Mouse (Mus musculus): ENCODE results near the gene Mbnl1. TPM values are rescaled to one million over a fixed set of nuclear protein-coding genes. Genes with fewer than 3 reads are reported as not detected.

Mbnl1 gene
- total and polyA plus RNA-seq, 3 experiments: 174 to 332 (median 249) TPM

GRCm38 (mm10) chr3:60602923-60603549, 130.4 kb downstream of the Mbnl1 start:
- no peak overlapping the region; the same call in 1 of the 2 replicates for H3K9ac ChIP-seq (ENCODE audit: insufficient read depth, low read depth)
- dilution Hi-C loops (cut with MboI; ENCODE audit: extremely low pct_ligation_motif_present, extremely low pct_unique_long_range_greater_than_20kb, low sequenced_read_pairs): no loop called here
- peaks cover 11 to 54% of the 10 kb centered on the region in 2 experiments; a peak in 3 of 4 replicates for H3K4me1 ChIP-seq (ENCODE audit: control insufficient read depth in 1 of 2, insufficient read depth in 2 of 2)
- peaks cover 56% of the 10 kb centered on the region for H3K79me2 ChIP-seq (replicated peaks; ENCODE audit: control insufficient read depth, extremely low read depth, insufficient read depth, poor library complexity, severe bottlenecking)
- H3K27me3 ChIP-seq (replicated peaks): no peaks in the 10 kb centered on the region
- H3K36me3 ChIP-seq (replicated peaks in 1 of 2; ENCODE audit: control insufficient read depth in 1 of 2, insufficient read depth in 1 of 2, low read length in 1 of 2): peaks cover 35 to 66% of the 10 kb centered on the region in 2 experiments
- DNase-seq (ENCODE audit: extremely low read depth): peak; percentile 80
- peak; percentile 72 for TF ChIP-seq JUN (IDR thresholded peaks at IDR 0.05; ENCODE audit: insufficient read depth, low read depth, low read length)
- TF ChIP-seq MXI1 (IDR thresholded peaks at IDR 0.05; ENCODE audit: low read depth, low read length): no peak; the same call in 1 of the 2 replicates
- no peak for TF ChIP-seq HCFC1 (IDR thresholded peaks at IDR 0.05; ENCODE audit: low read depth, low read length)
- TF ChIP-seq SMC3 (IDR thresholded peaks at IDR 0.05; ENCODE audit: low read depth, low read length): no peak
- peak; percentile 46; the same call in 1 of the 2 replicates for TF ChIP-seq CHD2 (IDR thresholded peaks at IDR 0.05; ENCODE audit: low read length)
- 0 out of 2 replicates have a peak, but pooled peaks have one; percentile 38 for TF ChIP-seq KAT2A (IDR thresholded peaks at IDR 0.05; ENCODE audit: insufficient replicate concordance, low read length)
- no peak for TF ChIP-seq UBTF (IDR thresholded peaks at IDR 0.05; ENCODE audit: low read depth, low read length)
- no peak for TF ChIP-seq ELF1 (IDR thresholded peaks at IDR 0.05; ENCODE audit: low read depth, low read length)
- peak; percentile 63 for TF ChIP-seq BHLHE40 (IDR thresholded peaks at IDR 0.05; ENCODE audit: low read depth, low read length)
- no peak for TF ChIP-seq USF2 (conservative IDR thresholded peaks at IDR 0.05; ENCODE audit: low read depth, low read length)
- TF ChIP-seq ZKSCAN1 (IDR thresholded peaks at IDR 0.05; ENCODE audit: borderline replicate concordance, low read depth, low read length): no peak
- peak; percentile 59 for TF ChIP-seq MYC (IDR thresholded peaks at IDR 0.05; ENCODE audit: low read depth, low read length)
- TF ChIP-seq USF1 (IDR thresholded peaks at IDR 0.05; ENCODE audit: low read depth, low read length): no peak
- TF ChIP-seq SIN3A (IDR thresholded peaks at IDR 0.05; ENCODE audit: low read length): peak; percentile 36; the same call in 1 of the 2 replicates
- TF ChIP-seq EP300 (IDR thresholded peaks at IDR 0.05; ENCODE audit: low read length): peak; percentile 86
- TF ChIP-seq TCF12 (IDR thresholded peaks at IDR 0.05; ENCODE audit: low read depth, low read length): peak; percentile 29; the same call in 1 of the 2 replicates
- TF ChIP-seq MAZ (IDR thresholded peaks at IDR 0.05; ENCODE audit: low read depth, low read length): no peak
- TF ChIP-seq ZMIZ1 (IDR thresholded peaks at IDR 0.05; ENCODE audit: low read depth, low read length): no peak
- no peak for TF ChIP-seq PAX5 (IDR thresholded peaks at IDR 0.05; ENCODE audit: low read length)
- TF ChIP-seq E2F4 (IDR thresholded peaks at IDR 0.05; ENCODE audit: insufficient replicate concordance, low read depth, low read length): no peak
- TF ChIP-seq MAFK (IDR thresholded peaks at IDR 0.05; ENCODE audit: insufficient replicate concordance, low read length): peak; percentile 40; the same call in 1 of the 2 replicates
- no peak for TF ChIP-seq CTCF (conservative IDR thresholded peaks at IDR 0.05 in 1 of 2, IDR thresholded peaks at IDR 0.05 in 1 of 2; ENCODE audit: low read depth in 2 of 2, low read length in 2 of 2)
- TF ChIP-seq MEF2A (IDR thresholded peaks at IDR 0.05; ENCODE audit: borderline replicate concordance, low read depth, low read length): peak; percentile 76; the same call in 1 of the 2 replicates
- TF ChIP-seq RCOR1 (conservative IDR thresholded peaks at IDR 0.05; ENCODE audit: low read depth, low read length): 0 out of 2 replicates have a peak, but pooled peaks have one; percentile 55
- TF ChIP-seq TBP (conservative IDR thresholded peaks at IDR 0.05; ENCODE audit: low read depth, low read length): no peak
- TF ChIP-seq ZNF384 (IDR thresholded peaks at IDR 0.05; ENCODE audit: low read depth, low read length): no peak
- TF ChIP-seq RAD21 (IDR thresholded peaks at IDR 0.05; ENCODE audit: low read depth, low read length): no peak
- no peak for TF ChIP-seq GABPA (IDR thresholded peaks at IDR 0.05; ENCODE audit: insufficient replicate concordance, low read depth, low read length)
- TF ChIP-seq CHD1 (IDR thresholded peaks at IDR 0.05; ENCODE audit: low read depth, low read length): no peak
- TF ChIP-seq POLR2A (IDR thresholded peaks at IDR 0.05; ENCODE audit: low read depth, low read length): no peak
- no peak for TF ChIP-seq NRF1 (IDR thresholded peaks at IDR 0.05; ENCODE audit: low read depth, low read length)
- TF ChIP-seq MAX (IDR thresholded peaks at IDR 0.05; ENCODE audit: low read length): no peak; the same call in 1 of the 2 replicates
- no peak for TF ChIP-seq ZC3H11A (IDR thresholded peaks at IDR 0.05; ENCODE audit: low read depth, low read length)
- TF ChIP-seq POLR2AphosphoS2 (IDR thresholded peaks at IDR 0.05; ENCODE audit: low read depth, low read length): no peak
- TF ChIP-seq IRF4 (IDR thresholded peaks at IDR 0.05; ENCODE audit: low read depth, low read length): peak; percentile 92
- no peak for TF ChIP-seq NELFE (IDR thresholded peaks at IDR 0.05; ENCODE audit: low read depth, low read length)
- peak; percentile 90 for TF ChIP-seq JUND (conservative IDR thresholded peaks at IDR 0.05; ENCODE audit: low read depth, low read length)
- TF ChIP-seq ETS1 (conservative IDR thresholded peaks at IDR 0.05; ENCODE audit: low read depth, low read length): peak; percentile 85
- H3K4me2 ChIP-seq (ENCODE audit: insufficient read depth, low read depth, poor library complexity, severe bottlenecking): peak overlapping the region; percentile 51
- H3K9me3 ChIP-seq (replicated peaks; ENCODE audit: low read length): no peaks in the 10 kb centered on the region
- no peak overlapping the region for H3K4me3 ChIP-seq (replicated peaks in 1 of 3; ENCODE audit: low read depth in 2 of 3, low read length in 2 of 3, poor library complexity in 1 of 3)
- in situ Hi-C loops (cut with MboI; ENCODE audit: low pct_ligation_motif_present, low pct_unique_long_range_greater_than_20kb, low sequenced_read_pairs): no loop called here
- peak overlapping the region; percentile 10; the same call in 1 of the 2 replicates for H3K27ac ChIP-seq (ENCODE audit: insufficient read depth, low read depth)

Data from CH12.LX (cell line).